Mouse (Mus musculus) limb, embryonic 10.5 days (tissue): ENCODE results near the gene Gtse1. TPM values are rescaled to one million over a fixed set of nuclear protein-coding genes. Genes with fewer than 3 reads are reported as not detected.
A peak's percentile ranks its signal among the peaks of the same experiment; 100 is the strongest.

ENCODE experiments used
- DNase-seq: peaks from one replicate; pipeline ENCODE4 v3.0.0-alpha.2; 2017; ENCODE audit warnings: low spot score
- H3K27ac ChIP-seq: fragments of 300-500 bp; sonication (generic); 2 replicates; pipeline ENCODE4 v1.5.1; 2016; ENCODE audit warnings: mild to moderate bottlenecking
- H3K27me3 ChIP-seq: fragments of 300-500 bp; sonication (generic); 2 replicates; pipeline ENCODE4 v1.6.1; 2016; ENCODE audit warnings: low read depth, mild to moderate bottlenecking; ENCODE audit not compliant: poor library complexity, severe bottlenecking
- H3K36me3 ChIP-seq: fragments of 300-500 bp; sonication (generic); 2 replicates; pipeline ENCODE4 v1.6.1; 2016; ENCODE audit warnings: mild to moderate bottlenecking, moderate library complexity
- H3K4me1 ChIP-seq: fragments of 300-500 bp; sonication (generic); 2 replicates; pipeline ENCODE4 v1.6.1; 2016
- H3K4me3 ChIP-seq: fragments of 300-500 bp; sonication (generic); 2 replicates; pipeline ENCODE4 v1.5.1; 2016; ENCODE audit warnings: mild to moderate bottlenecking, moderate library complexity
- H3K9me3 ChIP-seq: fragments of 300-500 bp; sonication (generic); replicated peaks from 2 replicates; pipeline ENCODE4 v1.6.1; 2016; ENCODE audit warnings: mild to moderate bottlenecking
- WGBS: fragments of 180-500 bp; shearing (Covaris S2); methylation state at CpG from one replicate; pipeline ENCODE4 v1.1.7; 2016; 5-methylcytosine and 5-hydroxymethylcytosine counted together
- polyA plus RNA-seq: library from polyadenylated mRNA; unstranded; fragments of >200 nt; fragmentation: Nextera tagmentation; extraction: Ambion mirVana; gene quantifications from 2 replicates; pipeline ENCODE4 v1.2.1, GENCODE M21; 2016

Gtse1 gene
- polyA plus RNA-seq, result 55.4 and 56.1 TPM in 2 replicates

GRCm38 (mm10) chr15:85859490-85860031, at the start of gene Gtse1:
Gene Gtse1 (plus strand): TSS chr15:85859745.
- WGBS, result under 1% methylated on average over 42 of the region's 42 CpGs
- peaks cover 35% of the 10 kb centered on the region for H3K36me3 ChIP-seq
- H3K27me3 ChIP-seq, result no peaks in the 10 kb centered on the region
- H3K9me3 ChIP-seq, result no peaks in the 10 kb centered on the region
- peak within 1 kb of the TSS; percentile 93 for H3K27ac ChIP-seq
- DNase-seq, result peak; percentile 91
- peaks cover 24% of the 10 kb centered on the region for H3K4me1 ChIP-seq
- H3K4me3 ChIP-seq, result peak within 1 kb of the TSS; percentile 86

GRCm38 (mm10) chr15:85810462-85810805, 49.1 kb upstream of the Gtse1 start:
- H3K36me3 ChIP-seq, result no peaks in the 10 kb centered on the region
- no peak for DNase-seq
- 89% methylated on average over 5 of the region's 5 CpGs for WGBS
- peaks cover 17% of the 10 kb centered on the region for H3K4me1 ChIP-seq
- H3K27ac ChIP-seq, result no peak overlapping the region
- peak overlapping the region; percentile 87; the same call in 1 of the 2 replicates for H3K4me3 ChIP-seq
- H3K27me3 ChIP-seq, result no peaks in the 10 kb centered on the region
- no peaks in the 10 kb centered on the region for H3K9me3 ChIP-seq

GRCm38 (mm10) chr15:85810806-85811521, 48.6 kb upstream of the Gtse1 start:
- DNase-seq, result no peak
- WGBS, result 7% methylated on average over 36 of the region's 36 CpGs
- H3K27ac ChIP-seq, result peak overlapping the region; percentile 89

GRCm38 (mm10) chr15:85811535-85812277, 47.8 kb upstream of the Gtse1 start, which contains the start of gene Cdpf1:
Gene Cdpf1 (minus strand): TSS chr15:85811697.
- Histone ChIP-seq H3K36me3 (no peaks in the 10 kb centered on the region), H3K4me3 (peak within 1 kb of the TSS; percentile 87), H3K4me1 (peaks cover 17% of the 10 kb centered on the region), H3K27ac (peak within 1 kb of the TSS; percentile 89), H3K9me3 (no peaks in the 10 kb centered on the region), H3K27me3 (no peaks in the 10 kb centered on the region)
- WGBS, result 2% methylated on average over 36 of the region's 36 CpGs
- DNase-seq, result peak; percentile 99

More at GRCm38 (mm10) chr15:85810806-85811521, 48.6 kb upstream of the Gtse1 start:
- H3K4me3 ChIP-seq, result peak overlapping the region; percentile 87
- H3K27me3 ChIP-seq, result no peaks in the 10 kb centered on the region
- no peaks in the 10 kb centered on the region for H3K36me3 ChIP-seq
- no peaks in the 10 kb centered on the region for H3K9me3 ChIP-seq
- H3K4me1 ChIP-seq, result peaks cover 17% of the 10 kb centered on the region

DNA sequence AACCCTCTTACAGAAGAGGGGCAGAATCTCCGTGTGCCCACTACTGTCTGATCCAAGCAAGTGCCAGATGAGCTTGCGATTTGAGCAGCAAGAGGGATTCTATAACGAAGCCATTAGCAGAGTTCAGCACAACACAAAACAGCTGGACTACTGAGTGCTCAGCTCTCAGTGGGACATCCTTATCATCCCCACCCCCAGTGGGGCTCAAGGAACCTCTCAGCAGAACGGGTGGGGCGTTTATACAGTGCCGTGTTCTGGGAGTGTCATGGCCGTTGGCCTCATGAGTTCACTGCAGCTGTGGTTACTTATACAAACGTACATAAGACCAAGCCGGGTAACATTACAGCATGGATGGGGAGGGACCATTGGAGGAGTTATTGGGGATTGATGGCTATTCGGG, 46.1 kb upstream of the Gtse1 start:
- Histone ChIP-seq H3K4me1 (peaks cover 17% of the 10 kb centered on the region), H3K27ac (no peak overlapping the region), H3K9me3 (0 out of 2 replicates have a peak, but pooled peaks cover 2% of the 10 kb centered on the region), H3K36me3 (no peaks in the 10 kb centered on the region), H3K4me3 (no peak overlapping the region), H3K27me3 (no peaks in the 10 kb centered on the region)
- DNase-seq, result no peak
- 80% methylated on average over 10 of the region's 10 CpGs for WGBS

DNA sequence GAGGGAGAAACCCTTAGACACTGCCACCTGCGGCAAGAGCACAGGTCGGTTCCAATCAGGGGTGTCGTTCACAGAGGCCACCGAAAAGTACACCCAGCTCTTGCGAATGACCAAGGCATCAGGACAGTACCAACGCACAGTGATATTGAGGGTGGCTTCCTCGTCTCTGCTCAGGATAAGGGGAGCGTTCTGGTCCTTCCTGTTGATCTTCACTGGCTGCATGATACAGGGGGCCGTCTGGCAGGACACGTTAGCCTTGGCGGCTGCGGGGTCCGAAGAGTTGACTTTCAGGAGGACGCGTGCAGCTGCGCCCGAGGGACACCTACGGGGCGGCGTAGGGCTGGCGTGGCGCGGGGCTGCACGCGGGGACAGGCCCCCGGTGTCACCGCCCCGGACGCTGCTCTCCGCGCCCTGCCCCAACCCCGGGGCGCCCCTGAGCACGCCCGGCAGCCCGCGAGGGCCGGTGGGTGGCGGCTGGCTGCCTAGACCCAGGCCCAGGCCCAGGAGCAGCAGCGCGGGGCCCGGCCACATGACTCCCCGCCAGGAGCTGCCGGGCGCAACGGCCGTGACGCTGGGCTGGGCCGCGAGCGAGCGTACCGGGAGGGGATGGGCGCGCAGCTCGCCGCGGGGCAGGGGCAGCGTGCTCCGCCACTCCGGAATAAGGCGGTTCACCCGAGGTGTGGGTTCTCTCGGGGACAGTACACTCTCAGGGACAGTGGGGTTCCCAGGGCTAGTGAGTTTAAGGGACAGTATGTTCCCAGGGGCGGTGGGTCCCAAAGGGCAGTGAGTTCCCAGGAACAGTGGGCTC, 38.1 kb upstream of the Gtse1 start, which contains the start of gene Pkdrej:
Gene Pkdrej, minus strand, starts transcription at position 532 of the 808 bp plus-strand sequence.
- H3K9me3 ChIP-seq, result 0 out of 2 replicates have a peak, but pooled peaks cover 2% of the 10 kb centered on the region
- H3K4me3 ChIP-seq, result peak within 1 kb of the TSS; percentile 73
- peak; percentile 70 for DNase-seq
- no peaks in the 10 kb centered on the region for H3K36me3 ChIP-seq
- H3K27me3 ChIP-seq, result peaks cover 34% of the 10 kb centered on the region
- H3K4me1 ChIP-seq, result peaks cover 13% of the 10 kb centered on the region
- peak within 1 kb of the TSS; percentile 92 for H3K27ac ChIP-seq
- 3% methylated on average over 65 of the region's 65 CpGs for WGBS

DNA sequence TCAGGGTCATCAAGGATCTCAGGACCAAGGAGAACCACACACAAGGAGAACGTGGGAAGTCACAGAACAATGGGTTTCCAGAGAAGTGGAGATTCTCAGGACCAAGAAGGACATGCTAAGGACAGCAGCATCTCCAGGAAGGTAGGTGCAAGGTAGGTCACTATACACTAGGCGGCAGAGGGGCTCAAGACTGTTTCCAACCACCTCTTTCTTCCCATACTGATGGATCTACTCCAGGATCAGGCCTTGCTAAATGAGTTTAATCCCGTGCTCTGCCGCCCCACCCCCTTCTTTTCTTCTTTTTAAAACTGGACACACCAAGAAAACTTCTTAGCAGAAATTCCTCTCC, 37.6 kb upstream of the Gtse1 start:
- H3K36me3 ChIP-seq, result no peaks in the 10 kb centered on the region
- peaks cover 34% of the 10 kb centered on the region for H3K27me3 ChIP-seq
- H3K4me3 ChIP-seq, result peak overlapping the region; percentile 73
- DNase-seq, result no peak
- WGBS, result 10% methylated on average over 4 of the region's 4 CpGs
- peaks cover 13% of the 10 kb centered on the region for H3K4me1 ChIP-seq
- H3K9me3 ChIP-seq, result 0 out of 2 replicates have a peak, but pooled peaks cover 2% of the 10 kb centered on the region
- peak overlapping the region; percentile 92 for H3K27ac ChIP-seq

GRCm38 (mm10) chr15:85826676-85827075, 32.9 kb upstream of the Gtse1 start:
- Histone ChIP-seq H3K27me3 (peaks cover 12% of the 10 kb centered on the region), H3K4me1 (peaks cover 9% of the 10 kb centered on the region), H3K9me3 (no peaks in the 10 kb centered on the region), H3K27ac (no peak overlapping the region), H3K4me3 (no peak overlapping the region), H3K36me3 (no peaks in the 10 kb centered on the region)
- DNase-seq, result no peak
- WGBS, result 72% methylated on average over 5 of the region's 5 CpGs

DNA sequence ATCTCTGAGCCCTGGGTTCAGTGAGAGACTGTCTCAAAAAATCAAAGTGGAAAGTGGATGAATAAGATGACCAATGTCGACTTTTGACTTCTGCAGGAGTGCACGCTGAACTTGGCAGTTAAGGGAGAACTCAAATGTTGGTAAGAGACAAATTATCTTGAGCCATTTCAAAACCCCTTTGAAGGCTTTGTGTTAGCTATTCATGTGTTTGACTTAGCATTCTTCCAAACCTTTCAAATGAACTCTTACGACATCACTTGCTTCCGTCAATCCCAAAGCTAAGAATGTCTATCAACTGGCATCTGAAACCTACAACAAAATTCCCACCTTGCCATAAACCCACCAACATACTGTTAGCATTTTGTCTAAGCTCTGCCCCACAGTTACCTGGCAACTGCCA, 31.5 kb upstream of the Gtse1 start:
- Histone ChIP-seq H3K36me3 (no peaks in the 10 kb centered on the region), H3K9me3 (no peaks in the 10 kb centered on the region), H3K27me3 (no peaks in the 10 kb centered on the region), H3K27ac (no peak overlapping the region), H3K4me1 (peaks cover 17% of the 10 kb centered on the region), H3K4me3 (no peak overlapping the region)
- WGBS, result 87% methylated on average over 4 of the region's 4 CpGs
- no peak for DNase-seq

GRCm38 (mm10) chr15:85829470-85829869, 30.1 kb upstream of the Gtse1 start:
- no peak for DNase-seq
- no peak overlapping the region for H3K27ac ChIP-seq
- peaks cover 19% of the 10 kb centered on the region for H3K4me1 ChIP-seq
- H3K36me3 ChIP-seq, result no peaks in the 10 kb centered on the region
- H3K27me3 ChIP-seq, result no peaks in the 10 kb centered on the region
- no peaks in the 10 kb centered on the region for H3K9me3 ChIP-seq
- no peak overlapping the region for H3K4me3 ChIP-seq
- WGBS, result 77% methylated on average over 5 of the region's 5 CpGs

GRCm38 (mm10) chr15:85831954-85832590, 27.5 kb upstream of the Gtse1 start, which contains the start of gene Ttc38:
Gene Ttc38 (plus strand): TSS chr15:85832306.
- Histone ChIP-seq H3K4me3 (peak within 1 kb of the TSS; percentile 69), H3K4me1 (peaks cover 19% of the 10 kb centered on the region), H3K27ac (peak within 1 kb of the TSS; percentile 79), H3K27me3 (no peaks in the 10 kb centered on the region), H3K36me3 (no peaks in the 10 kb centered on the region), H3K9me3 (no peaks in the 10 kb centered on the region)
- peak; percentile 86 for DNase-seq
- under 1% methylated on average over 27 of the region's 27 CpGs for WGBS

GRCm38 (mm10) chr15:85832599-85832998, 26.9 kb upstream of the Gtse1 start:
- Histone ChIP-seq H3K9me3 (no peaks in the 10 kb centered on the region), H3K27me3 (no peaks in the 10 kb centered on the region), H3K36me3 (no peaks in the 10 kb centered on the region), H3K27ac (peak overlapping the region; percentile 79), H3K4me3 (peak overlapping the region; percentile 69), H3K4me1 (peaks cover 19% of the 10 kb centered on the region)
- 44% methylated on average over 8 of the region's 8 CpGs for WGBS
- DNase-seq, result no peak
